Mouse (Mus musculus) gastrocnemius, postnatal 4 days (tissue): ENCODE results near the gene Cyp2d10. TPM values are rescaled to one million over a fixed set of nuclear protein-coding genes. Genes with fewer than 3 reads are reported as not detected.
"Not testable (repeated sequence)": the region's sequence is repeated elsewhere in the genome, so short reads cannot be mapped to it uniquely, and the experiment has no call there.

Experiments used
- DNase-seq, 2 experiments: peaks; one replicate each; pipeline ENCODE4 v3.0.0; 2021 to 2022; ENCODE audit warnings: low spot score in 2 of 2, mixed read lengths in 2 of 2
- long read RNA-seq, 2 experiments: library from polyadenylated mRNA; stranded (forward); transcript quantifications; one replicate each; pipeline ENCODE4 v2.0.0; 2021
- total RNA-seq, 2 experiments: library from RNA; stranded (reverse); gene quantifications; 2 replicates each; pipeline ENCODE4 v1.2.3; 2021

Gene Cyp2d10
- total RNA-seq = under 1 TPM in 1 of 2 experiments, not detected in 1; 0.86 TPM
- long read RNA-seq, experiment 1 = 0 reads
- long read RNA-seq, experiment 2 = 0 reads

GRCm38 (mm10) chr15:82406981-82407380 lies at the start of gene Cyp2d10:
Gene Cyp2d10 (minus strand): TSS chr15:82407195.
- no peak for DNase-seq

- not testable (repeated sequence) for DNase-seq
These were observed 49.2 kb upstream of the Cyp2d10 start for GRCm38 (mm10) chr15:82456086-82456790.

- DNase-seq = not testable (repeated sequence)
These were observed 46.5 kb upstream of the Cyp2d10 start for GRCm38 (mm10) chr15:82453501-82453900.

- DNase-seq = peak in 1 of 2 experiments; percentile 2
These were observed 45.1 kb upstream of the Cyp2d10 start for GRCm38 (mm10) chr15:82452133-82452532.

GRCm38 (mm10) chr15:82450045-82450444 lies 43.0 kb upstream of the Cyp2d10 start:
- not testable (repeated sequence) for DNase-seq

- no peak for DNase-seq
These were observed 38.2 kb upstream of the Cyp2d10 start for GRCm38 (mm10) chr15:82445196-82445595.

GRCm38 (mm10) chr15:82443658-82444057 lies 36.7 kb upstream of the Cyp2d10 start:
- DNase-seq = no peak

GRCm38 (mm10) chr15:82437975-82438617 lies 31.1 kb upstream of the Cyp2d10 start:
- no peak for DNase-seq

- DNase-seq = no peak
These were observed 28.6 kb upstream of the Cyp2d10 start for GRCm38 (mm10) chr15:82435606-82436005.

GRCm38 (mm10) chr15:82435011-82435410 lies 28.0 kb upstream of the Cyp2d10 start:
- DNase-seq = no peak

GRCm38 (mm10) chr15:82434541-82434940 lies 27.5 kb upstream of the Cyp2d10 start:
- DNase-seq = no peak

- no peak for DNase-seq
These were observed 26.6 kb upstream of the Cyp2d10 start for GRCm38 (mm10) chr15:82433621-82434020.

GRCm38 (mm10) chr15:82433137-82433536 lies 26.1 kb upstream of the Cyp2d10 start, which contains the start of gene Cyp2d9:
Gene Cyp2d9 (plus strand): TSS chr15:82433437.
- DNase-seq = no peak

GRCm38 (mm10) chr15:82423471-82423870 lies 16.5 kb upstream of the Cyp2d10 start:
- DNase-seq = no peak

GRCm38 (mm10) chr15:82422935-82423334 lies 15.9 kb upstream of the Cyp2d10 start:
- DNase-seq = no peak

- DNase-seq = no peak
These were observed 11.6 kb upstream of the Cyp2d10 start for GRCm38 (mm10) chr15:82418616-82419015.

- peak; percentile 67 to 83 for DNase-seq
These were observed 10.1 kb upstream of the Cyp2d10 start for GRCm38 (mm10) chr15:82416797-82417789.

- no peak for DNase-seq
These were observed 541 bp upstream of the Cyp2d10 start for GRCm38 (mm10) chr15:82407536-82407935.

GRCm38 (mm10) chr15:82404163-82404562 lies 2.8 kb downstream of the Cyp2d10 start:
- no peak for DNase-seq

- no peak for DNase-seq
These were observed 3.4 kb downstream of the Cyp2d10 start for GRCm38 (mm10) chr15:82403606-82404005.

- DNase-seq = no peak
These were observed 4.3 kb downstream of the Cyp2d10 start for GRCm38 (mm10) chr15:82402741-82403140.
